Mouse (Mus musculus) heart, postnatal 0 days (tissue): ENCODE results near the gene Ifi27.

Experiments
- CTCF ChIP-seq: IDR thresholded peaks from 2 replicates; pipeline ENCODE4 v1.5.1; 2016; ENCODE audit warnings: antibody characterized with exemption, control low read depth, low read depth
- EP300 ChIP-seq: IDR thresholded peaks from 2 replicates; pipeline ENCODE4 v1.6.1; 2016; ENCODE audit warnings: antibody characterized with exemption, low read depth

DNA sequence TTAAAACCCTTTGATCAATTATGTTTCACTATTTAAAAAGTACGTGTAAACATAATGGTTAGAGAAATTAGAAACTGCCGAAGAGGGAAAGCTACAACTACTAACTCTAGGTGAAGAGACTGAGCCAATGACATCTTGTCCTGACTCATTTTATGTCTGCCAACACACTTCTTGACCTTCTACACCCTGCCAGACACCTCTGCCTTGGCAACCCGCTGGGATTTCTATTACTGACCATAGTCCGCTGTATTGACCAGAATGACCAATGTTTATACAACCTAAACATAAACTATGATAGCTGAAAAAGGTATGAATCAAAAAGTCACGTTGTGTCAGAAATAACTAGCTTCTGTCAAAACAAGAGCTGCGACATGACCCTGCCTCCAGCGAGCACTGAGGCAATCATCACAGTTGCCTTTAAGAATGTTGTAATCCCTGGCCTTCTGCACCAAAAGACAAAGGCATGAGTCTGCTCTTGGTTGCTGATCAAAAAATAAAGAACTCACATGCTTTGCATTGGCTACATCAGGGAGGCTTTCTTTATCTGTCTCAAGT lies 43.5 kb downstream of the Ifi27 start:
- TF ChIP-seq CTCF (no peak), EP300 (no peak)
